Mouse (Mus musculus) hematopoietic stem cell, adult 5-6 weeks (primary cell): ENCODE data around the gene Gm38655. TPM values are rescaled to one million over a fixed set of nuclear protein-coding genes. Genes with fewer than 3 reads are reported as not detected.
"Not testable (repeated sequence)": the region's sequence is repeated elsewhere in the genome, so short reads cannot be mapped to it uniquely, and the experiment has no call there.

Experiments used
- ATAC-seq, 2 experiments: fragments of 125-278 bp in 1 of 2; replicated peaks in 1 of 2; 2 replicates each; pipeline ENCODE4 v1.8.0; 2016 to 2017; ENCODE audit warnings: inconsistent platforms in 2 of 2, mild to moderate bottlenecking in 2 of 2, moderate number of reproducible peaks in 2 of 2, low read depth in 1 of 2, moderate TSS enrichment in 1 of 2; ENCODE audit not compliant: low FRiP score in 2 of 2, poor library complexity in 2 of 2, severe bottlenecking in 2 of 2, insufficient read depth in 1 of 2, low TSS enrichment in 1 of 2
- total RNA-seq: library from RNA; stranded (forward); fragments of 172-1452, 232-1000 nt; gene quantifications from 2 replicates; pipeline ENCODE4 v1.2.3, GENCODE M21; 2017

The Gm38655 gene
- total RNA-seq, 1 experiment from 2014 or later = not detected

DNA sequence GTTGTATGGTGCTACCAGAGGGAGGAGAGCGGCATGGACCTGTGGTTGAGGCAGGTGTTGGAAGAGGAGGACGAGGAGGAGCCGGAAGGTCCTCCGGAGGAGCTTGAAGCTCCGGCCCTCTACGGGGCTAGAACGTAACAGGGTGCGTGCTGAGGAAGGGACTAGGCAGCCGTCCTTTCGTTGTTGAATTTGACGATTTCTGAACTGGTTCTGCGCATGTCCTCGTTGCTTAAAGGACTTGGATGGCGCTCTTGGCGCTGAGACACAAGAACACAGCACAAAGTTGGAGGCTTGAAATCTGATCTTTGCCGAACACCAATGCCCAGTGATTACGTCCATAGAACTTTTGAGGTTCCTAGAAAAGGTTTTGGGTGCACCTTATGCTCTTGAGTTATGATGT lies 9.7 kb upstream of the Gm38655 start:
- no peak for ATAC-seq

DNA sequence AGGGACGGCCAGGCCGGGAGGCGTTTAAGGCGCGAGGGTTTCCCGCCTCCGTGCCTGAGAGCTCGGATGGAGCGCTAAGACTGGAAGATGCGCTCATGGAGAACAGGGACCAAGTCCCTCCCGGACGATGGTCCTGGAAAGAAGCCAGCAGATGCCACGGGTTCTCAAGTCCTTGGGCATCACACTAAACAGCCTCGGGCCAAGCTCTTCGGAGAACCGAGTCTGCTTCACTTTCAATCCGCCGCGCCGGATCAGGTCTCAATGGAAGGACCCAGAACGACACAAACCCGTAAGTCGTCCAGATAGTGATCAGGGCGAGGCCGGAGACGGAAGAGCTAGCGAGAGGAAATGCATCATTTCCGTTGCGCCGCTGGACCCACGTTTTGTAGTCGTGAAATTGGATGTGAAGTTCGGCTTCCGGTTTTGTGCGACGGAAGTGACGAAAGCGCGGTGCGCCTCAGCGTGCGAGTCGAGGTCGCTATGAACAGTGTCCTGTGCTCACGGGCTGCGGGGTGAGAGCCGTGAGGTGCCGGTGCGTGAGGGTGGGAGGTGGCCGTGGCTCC lies 8.9 kb upstream of the Gm38655 start, which contains the start of gene BC003965:
Gene BC003965, plus strand, starts transcription at position 426 of the 563 bp plus-strand sequence.
- ATAC-seq = peak; percentile 83 to 91

DNA sequence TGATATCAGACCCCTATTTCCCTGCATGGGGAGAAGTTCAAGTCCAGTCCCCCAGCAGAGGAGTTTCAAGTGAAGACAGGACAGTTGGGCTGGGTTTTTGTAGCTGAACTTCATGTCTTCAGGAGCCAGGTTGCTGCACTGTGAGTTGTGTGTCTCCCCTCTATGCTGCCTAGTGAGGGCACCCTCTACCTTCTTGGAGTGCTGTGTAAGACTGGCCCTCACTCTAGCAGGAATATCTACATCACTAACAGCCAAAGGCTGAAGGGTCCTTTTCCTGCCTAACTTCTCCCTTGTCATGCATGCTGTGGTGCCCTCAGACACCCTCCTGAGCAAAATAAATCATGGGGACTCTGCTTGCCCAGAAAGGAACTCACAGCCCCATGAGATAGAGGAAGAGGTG lies 8.0 kb upstream of the Gm38655 start:
- ATAC-seq = peak; percentile 17 to 19; a peak in 1 of 4 replicates

DNA sequence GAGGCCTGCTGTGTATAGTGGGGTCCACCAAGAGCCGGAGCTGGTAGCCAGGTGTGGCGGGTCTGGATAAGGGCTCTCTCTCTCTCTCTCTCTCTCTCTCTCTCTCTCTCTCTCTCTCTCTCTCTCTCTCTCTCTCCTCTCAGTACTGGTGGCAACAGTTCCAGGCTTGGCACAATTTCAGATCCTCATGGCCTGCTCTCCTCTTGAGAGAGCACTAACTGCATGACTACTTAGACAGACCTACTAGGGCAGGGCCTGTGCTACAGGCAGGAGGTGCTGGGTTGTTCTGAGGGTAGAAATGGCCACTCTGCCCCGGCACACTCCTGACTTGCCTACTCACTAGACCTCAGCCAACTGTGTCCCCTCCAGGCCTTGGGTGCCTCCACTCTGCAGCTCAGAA lies 2.7 kb downstream of the Gm38655 start:
- no peak for ATAC-seq

DNA sequence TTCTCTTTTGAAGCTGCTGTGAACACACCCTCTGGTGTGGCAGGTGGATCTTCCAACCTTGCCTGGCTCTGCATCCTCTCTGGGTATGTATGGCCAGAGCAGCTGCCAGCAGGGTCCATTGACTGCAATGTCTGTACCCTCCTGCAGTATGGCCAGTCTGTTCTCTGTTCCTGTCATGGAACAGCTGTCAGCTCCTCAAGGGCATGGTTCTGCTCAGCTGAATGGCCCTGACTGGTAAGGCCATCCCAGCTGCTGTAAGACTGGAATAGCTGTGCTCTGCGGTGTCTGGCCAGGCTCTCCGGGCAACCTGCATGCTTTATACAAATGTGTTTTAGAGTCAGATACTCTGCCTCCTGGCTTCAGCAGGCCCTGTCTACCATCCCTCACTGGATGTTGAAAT lies 5.6 kb downstream of the Gm38655 start:
- ATAC-seq = no peak

DNA sequence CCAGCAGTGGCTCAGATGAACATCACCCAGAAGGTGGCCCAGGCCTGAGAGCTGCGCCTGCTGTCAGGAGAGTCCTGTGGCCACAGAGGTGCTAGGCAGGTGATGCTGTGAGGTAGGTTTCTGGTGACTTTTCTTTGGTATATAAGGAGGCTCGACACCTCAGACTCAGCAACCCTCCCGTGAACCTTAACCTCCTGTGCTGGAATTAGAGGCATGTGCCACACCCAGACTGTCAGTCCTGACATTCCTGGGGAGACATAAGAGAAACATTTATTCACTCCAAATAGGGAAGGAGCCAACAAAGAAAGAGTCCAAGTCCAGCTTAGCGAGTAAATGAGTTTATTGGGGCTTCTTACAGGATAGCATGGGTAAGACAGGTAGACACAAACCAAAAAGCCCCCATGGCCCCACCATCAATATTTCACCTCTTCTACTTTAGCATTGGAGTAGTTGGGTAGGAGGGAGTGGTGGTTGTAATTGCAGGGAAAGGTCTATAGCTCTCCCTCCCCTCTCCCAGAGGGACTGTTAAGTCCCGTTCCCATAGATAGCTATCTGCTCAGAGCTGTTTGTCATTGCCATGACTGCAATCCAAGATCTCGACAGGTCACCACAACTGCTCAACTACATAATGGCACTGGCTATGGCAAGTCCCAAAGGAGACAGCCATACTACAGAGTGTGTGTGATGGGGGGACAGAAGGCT lies 9.2 kb downstream of the Gm38655 start:
- ATAC-seq = no peak

DNA sequence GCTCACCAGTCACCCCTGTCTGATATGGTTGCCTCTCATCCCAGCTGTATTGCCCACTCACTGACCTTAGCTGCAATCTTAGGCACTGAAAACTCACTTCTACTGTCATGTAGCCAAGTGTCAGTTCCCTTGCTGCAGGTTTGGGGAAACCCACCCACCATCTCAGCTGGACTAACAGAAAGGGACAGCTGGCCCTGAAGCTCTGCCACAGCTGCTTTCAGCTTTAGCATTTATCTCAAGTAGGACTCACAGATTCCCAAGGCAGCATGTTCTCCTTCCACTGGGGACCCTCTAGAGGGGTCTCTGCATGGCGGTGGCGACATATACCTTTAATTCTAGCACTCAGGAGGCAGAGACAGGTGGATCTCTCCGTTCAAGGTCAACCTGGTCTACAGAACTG lies 10.5 kb downstream of the Gm38655 start:
- no peak for ATAC-seq

DNA sequence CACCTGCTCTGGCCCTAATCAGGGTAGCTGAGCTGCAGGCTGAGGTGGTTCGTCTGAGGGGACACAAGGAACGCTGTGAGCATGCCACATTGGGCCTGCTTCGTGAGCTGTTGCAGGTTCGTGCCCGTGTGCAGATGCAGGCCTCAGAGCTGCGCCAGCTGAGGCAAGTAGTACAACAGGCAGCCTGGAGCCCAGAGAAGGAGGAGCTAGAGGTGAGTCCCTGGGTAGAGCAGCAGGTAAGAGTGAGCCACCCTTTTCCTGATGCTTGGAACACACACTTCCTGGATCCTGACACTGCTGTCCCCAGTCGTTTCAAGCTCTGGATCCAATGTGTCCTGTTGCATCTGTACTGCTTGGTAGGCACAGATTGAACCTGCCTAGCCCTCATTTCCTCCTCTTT lies 11.9 kb downstream of the Gm38655 start:
- ATAC-seq = no peak

DNA sequence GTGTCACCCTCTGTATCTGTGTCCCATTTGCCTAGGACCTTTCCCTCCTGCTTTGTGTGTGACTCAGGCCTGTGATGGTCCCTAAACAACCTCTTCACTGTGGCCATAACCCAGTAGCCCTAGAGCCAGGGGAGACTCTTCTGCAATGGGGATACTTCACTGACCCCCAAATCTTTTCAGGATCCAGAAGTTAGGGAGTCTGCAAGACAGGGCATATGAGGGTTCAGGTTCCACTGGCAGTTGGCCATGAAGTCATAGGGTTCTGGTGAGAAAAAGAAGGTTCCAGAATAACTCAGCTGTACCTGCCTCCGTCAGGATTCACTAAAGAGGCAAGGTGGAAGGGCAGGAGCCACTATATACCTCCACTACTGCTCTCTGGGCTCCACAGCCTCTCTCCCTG lies 13.1 kb downstream of the Gm38655 start, which contains the start of gene Ccdc154:
Gene Ccdc154, plus strand, starts transcription at position 301 of the 400 bp plus-strand sequence.
- ATAC-seq = no peak

DNA sequence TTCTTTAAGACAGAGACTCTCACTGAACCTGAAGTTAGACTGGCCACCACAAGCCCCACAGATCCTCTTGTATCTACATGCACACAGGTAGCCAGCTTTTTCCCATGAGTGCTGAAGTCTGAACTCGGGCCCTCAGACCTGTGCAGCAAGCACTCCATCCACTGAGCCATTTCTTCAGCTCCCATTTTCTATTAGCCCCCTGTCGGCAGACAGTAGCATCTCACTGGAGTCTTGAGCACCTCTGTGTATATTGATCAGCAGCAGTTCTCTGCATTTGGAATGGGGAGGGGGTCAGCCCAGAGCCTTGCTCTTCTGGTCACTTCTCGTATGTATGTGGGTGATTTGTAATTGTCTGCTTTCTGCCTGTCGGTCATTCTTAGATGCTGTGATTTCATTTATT lies 35.3 kb downstream of the Gm38655 start:
- ATAC-seq = no peak

DNA sequence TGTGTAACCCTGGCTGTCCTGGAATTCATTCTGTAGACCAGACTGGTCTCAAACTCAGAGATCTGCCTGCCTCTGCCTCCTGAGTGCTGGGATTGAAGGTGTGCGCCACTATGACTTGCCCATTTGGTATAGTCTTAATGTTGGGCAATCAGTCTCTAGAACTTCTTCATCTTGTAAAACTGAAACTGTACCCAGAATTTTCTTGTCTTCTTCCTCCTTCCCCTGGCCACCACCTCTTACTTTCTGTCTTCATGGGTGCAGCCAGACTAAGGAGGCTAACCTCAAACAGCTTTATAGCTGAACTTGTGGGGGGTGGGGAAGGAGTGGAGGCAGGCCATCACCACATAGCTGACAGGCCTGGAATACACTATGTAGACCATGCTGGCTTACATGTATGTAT lies 36.5 kb downstream of the Gm38655 start:
- ATAC-seq = no peak

DNA sequence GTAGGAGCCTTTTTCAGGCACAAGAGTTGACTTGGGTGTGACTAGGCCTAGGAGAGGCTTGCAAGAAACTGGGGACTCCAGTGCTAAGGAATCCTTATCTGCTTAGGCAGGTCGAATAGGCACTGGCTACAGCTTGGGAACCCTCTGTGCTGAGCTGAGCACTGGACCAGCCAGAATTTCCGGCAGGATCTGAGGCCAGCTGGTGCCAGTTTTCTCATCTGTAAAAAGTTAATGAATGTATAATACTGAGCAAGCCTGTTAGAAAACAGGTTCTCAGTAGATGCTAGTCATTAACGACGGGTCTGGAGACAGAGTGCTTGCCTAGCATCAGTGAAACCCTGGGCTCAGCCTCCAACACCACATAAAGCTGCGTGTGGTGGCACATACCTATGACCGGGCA lies 39.6 kb downstream of the Gm38655 start:
- ATAC-seq = no peak

DNA sequence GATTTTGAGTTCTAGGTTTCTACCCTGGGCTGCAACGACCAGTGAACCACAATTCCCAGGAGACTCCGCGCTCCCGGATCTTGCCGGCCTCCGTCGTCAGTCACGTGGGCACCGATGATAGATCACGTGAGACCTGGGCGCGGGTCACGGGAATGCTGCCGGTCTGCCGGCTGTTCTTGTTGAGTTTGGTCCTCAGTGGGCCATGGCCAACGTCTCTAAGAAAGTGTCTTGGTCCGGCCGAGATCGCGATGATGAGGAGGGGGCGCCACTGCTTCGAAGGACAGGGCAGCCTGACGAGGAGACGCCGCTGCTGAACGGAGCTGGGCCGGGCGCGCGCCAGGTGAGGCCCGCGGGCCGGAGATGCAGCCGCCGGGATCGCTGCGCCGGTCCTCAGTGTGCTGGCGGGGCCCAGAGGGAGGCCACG lies 42.0 kb downstream of the Gm38655 start, which contains the start of gene Clcn7:
Gene Clcn7, plus strand, starts transcription at position 117 of the 424 bp plus-strand sequence.
- ATAC-seq = peak; percentile 90 to 94

DNA sequence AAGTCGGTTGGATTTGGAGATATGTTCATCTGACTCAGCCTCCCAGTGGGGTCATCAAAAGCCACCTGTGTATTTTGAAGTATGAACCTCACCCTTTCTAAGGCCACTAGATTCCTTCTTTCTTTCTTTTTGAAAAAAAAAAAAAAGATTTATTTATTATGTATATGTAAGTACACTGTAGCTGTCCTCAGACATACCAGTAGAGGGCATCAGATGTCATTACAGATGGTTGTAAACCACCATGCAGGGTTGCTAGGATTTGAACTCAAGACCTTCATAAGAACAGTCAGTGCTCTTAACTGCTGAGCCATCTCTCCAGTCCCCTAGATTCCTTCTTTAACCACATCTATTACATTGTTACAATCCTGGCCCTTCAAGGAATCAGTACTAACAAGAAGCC lies 45.2 kb downstream of the Gm38655 start:
- ATAC-seq = no peak

DNA sequence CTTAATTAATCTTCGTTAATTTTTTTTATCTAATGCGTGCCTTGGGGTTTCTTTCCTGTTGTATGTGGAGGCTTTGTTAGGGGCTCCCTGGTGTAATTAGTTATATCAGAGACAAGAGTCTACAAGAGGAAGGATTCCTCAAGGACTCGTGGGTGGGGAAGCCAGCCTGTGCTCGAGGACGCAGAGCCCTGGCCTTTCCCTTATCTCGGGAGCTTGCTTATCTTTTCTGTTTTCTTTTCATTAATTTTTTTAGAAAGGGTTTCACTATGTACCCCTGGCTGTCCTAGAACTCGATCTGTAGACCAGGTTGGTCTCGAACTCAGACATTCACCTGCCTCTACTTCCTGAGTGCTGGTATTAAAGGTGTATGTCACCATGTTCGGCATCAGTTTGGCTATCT lies 47.6 kb downstream of the Gm38655 start:
- ATAC-seq = no peak

DNA sequence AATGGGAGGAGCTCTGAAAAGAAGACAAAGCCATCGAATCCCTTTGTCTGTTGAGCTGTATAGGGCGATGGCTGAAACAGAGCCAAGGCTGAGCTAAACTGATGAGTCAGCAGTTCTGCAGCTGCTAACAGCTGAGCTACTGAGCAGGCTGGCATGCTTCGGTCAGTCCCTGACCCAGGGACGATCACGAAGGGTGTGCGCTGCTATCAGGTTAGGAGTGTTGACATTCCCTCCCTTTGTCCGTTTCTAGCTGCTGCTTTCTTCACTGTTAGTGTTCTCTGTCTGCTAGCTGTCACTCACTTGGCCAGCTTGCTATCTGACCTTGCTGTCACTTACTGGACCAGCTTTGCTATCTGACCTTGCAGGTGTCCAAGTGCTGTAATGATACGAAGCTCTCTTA lies 48.2 kb downstream of the Gm38655 start:
- ATAC-seq = peak; percentile 21 to 27; a peak in 2 of 4 replicates

DNA sequence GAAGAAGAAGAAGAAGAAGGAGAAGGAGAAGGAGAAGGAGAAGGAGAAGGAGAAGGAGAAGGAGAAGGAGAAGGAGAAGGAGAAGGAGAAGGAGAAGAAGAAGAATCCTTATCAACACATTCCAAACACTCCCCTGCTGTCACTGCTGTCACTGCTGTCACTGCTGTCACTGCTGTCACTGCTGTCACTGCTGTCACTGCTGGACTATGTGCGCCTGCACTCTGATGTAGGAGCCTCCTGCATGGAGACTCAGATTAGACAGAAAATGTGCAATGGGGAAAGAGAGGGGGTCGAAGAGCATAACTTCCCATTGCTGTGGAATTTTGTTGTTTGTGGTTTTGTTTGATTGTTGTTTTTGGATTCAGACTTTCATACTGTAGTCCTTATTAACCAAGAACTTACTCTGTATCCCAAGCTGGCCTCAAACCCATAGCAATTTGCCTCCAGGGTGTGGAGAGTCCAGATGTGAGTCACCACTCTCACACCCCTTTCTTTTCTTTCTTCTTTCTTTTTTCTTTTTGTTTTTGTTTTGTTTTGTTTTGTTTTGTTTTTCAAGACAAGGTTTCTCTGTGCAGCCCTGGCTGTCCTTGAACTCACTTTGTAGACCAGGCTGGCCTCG lies 49.7 kb downstream of the Gm38655 start:
- not testable (repeated sequence) for ATAC-seq

DNA sequence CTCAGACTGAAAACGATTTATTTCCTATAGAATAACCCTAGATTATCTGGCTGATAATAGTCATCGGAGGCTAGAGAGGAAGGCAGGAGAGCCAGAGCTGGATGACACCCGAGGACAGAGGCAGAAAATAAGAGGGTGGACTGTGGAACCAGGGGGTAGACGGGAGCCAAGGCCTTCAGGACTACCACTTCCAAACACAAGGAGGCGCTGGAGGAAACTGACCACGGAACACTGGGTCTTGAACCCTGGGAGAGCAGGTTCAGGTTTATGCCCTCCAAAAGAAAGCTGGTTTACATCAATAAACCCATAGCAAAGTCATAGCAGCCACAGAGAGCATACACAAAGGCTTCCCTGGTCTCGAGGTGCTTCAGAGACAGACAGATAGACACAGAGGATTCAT lies 51.3 kb downstream of the Gm38655 start:
- no peak for ATAC-seq
